Mouse (Mus musculus) layer of hippocampus, adult 2 months (tissue): ENCODE results near the gene Setd4. TPM values are rescaled to one million over a fixed set of nuclear protein-coding genes. Genes with fewer than 3 reads are reported as not detected.
A peak's percentile ranks its signal among the peaks of the same experiment; 100 is the strongest.

Experiments
- DNase-seq, 2 experiments: peaks; one replicate each; pipeline ENCODE4 v3.0.0; 2022; ENCODE audit warnings: low spot score in 2 of 2
- H3K27ac ChIP-seq: fragments of 200-600 bp; 2 replicates; pipeline ENCODE4 v1.8.1; 2022
- H3K4me3 ChIP-seq: fragments of 200-600 bp; 2 replicates; pipeline ENCODE4 v1.8.1; 2022; ENCODE audit warnings: mild to moderate bottlenecking
- CTCF ChIP-seq: fragments of 200-600 bp; conservative IDR thresholded peaks from 2 replicates; pipeline ENCODE4 v1.8.1; 2022; ENCODE audit warnings: antibody characterized with exemption, mild to moderate bottlenecking, moderate library complexity
- total RNA-seq, 2 experiments: library from RNA; stranded (reverse); gene quantifications; 2 replicates each; pipeline ENCODE4 v1.2.3; 2021

Setd4 gene
- total RNA-seq, 2 experiments from 2014 or later = 9.6 to 12.9 TPM

GRCm38 (mm10) chr16:93549287-93549686, 54.6 kb downstream of the Setd4 start:
- Histone ChIP-seq H3K4me3 (no peak overlapping the region), H3K27ac (no peak overlapping the region)
- no peak for TF ChIP-seq CTCF
- no peak for DNase-seq

- DNase-seq = no peak
- Histone ChIP-seq H3K27ac (no peak overlapping the region), H3K4me3 (no peak overlapping the region)
- no peak for TF ChIP-seq CTCF
Measured at GRCm38 (mm10) chr16:93548045-93548444, 55.8 kb downstream of the Setd4 start.

GRCm38 (mm10) chr16:93547122-93547521, 56.7 kb downstream of the Setd4 start:
- no peak for TF ChIP-seq CTCF
- Histone ChIP-seq H3K27ac (no peak overlapping the region), H3K4me3 (no peak overlapping the region)
- no peak for DNase-seq

- no peak for DNase-seq
- H3K4me3 ChIP-seq = no peak overlapping the region
- no peak overlapping the region for H3K27ac ChIP-seq
- no peak for TF ChIP-seq CTCF
Measured at GRCm38 (mm10) chr16:93546354-93546965, 57.4 kb downstream of the Setd4 start.

GRCm38 (mm10) chr16:93544931-93545330, 58.9 kb downstream of the Setd4 start:
- DNase-seq = no peak
- no peak for TF ChIP-seq CTCF
- no peak overlapping the region for H3K4me3 ChIP-seq

GRCm38 (mm10) chr16:93543704-93544103, 60.2 kb downstream of the Setd4 start:
- Histone ChIP-seq H3K4me3 (no peak overlapping the region), H3K27ac (no peak overlapping the region)
- peak; percentile 88 for TF ChIP-seq CTCF
- DNase-seq = peak; percentile 75 to 81

More at GRCm38 (mm10) chr16:93544931-93545330, 58.9 kb downstream of the Setd4 start:
- H3K27ac ChIP-seq = no peak overlapping the region

GRCm38 (mm10) chr16:93539891-93540290, 64.0 kb downstream of the Setd4 start:
- Histone ChIP-seq H3K27ac (no peak overlapping the region), H3K4me3 (no peak overlapping the region)
- no peak for DNase-seq
- no peak for TF ChIP-seq CTCF

- TF ChIP-seq CTCF = no peak
- no peak for DNase-seq
- Histone ChIP-seq H3K4me3 (no peak overlapping the region), H3K27ac (no peak overlapping the region)
Measured at GRCm38 (mm10) chr16:93535151-93535853, 68.6 kb downstream of the Setd4 start.

Other genes starting within 250 kb of the Setd4 start
- 10 to 100 TPM; 70.0 to 75.4 TPM for gene Cbr1, start 1.8 kb upstream of the Setd4 start, total RNA-seq
- 1 to 10 TPM; 2.3 to 4.6 TPM for gene Gm5678, start 24.0 kb upstream of the Setd4 start, total RNA-seq
- 10 to 100 TPM; 16.8 to 19.0 TPM for gene Cbr3, start 79.2 kb upstream of the Setd4 start, total RNA-seq
- gene Dop1b, start 107.8 kb upstream of the Setd4 start, total RNA-seq = 100 to 1,000 TPM in 1 of 2 experiments, 10 to 100 TPM in 1; 98.8 to 108 TPM
- gene Morc3, start 228.1 kb upstream of the Setd4 start, total RNA-seq = 10 to 100 TPM; 32.6 to 34.7 TPM